Mouse (Mus musculus) midbrain, embryonic 13.5 days (tissue): ENCODE measurements around the gene Rab3b. TPM values are rescaled to one million over a fixed set of nuclear protein-coding genes. Genes with fewer than 3 reads are reported as not detected.
"Not testable (repeated sequence)": the region's sequence is repeated elsewhere in the genome, so short reads cannot be mapped to it uniquely, and the experiment has no call there.

Source experiments
- ATAC-seq: fragments of 200-750 bp; cut with Nextera tagmentation; 2 replicates; pipeline ENCODE4 v1.8.0; 2017; ENCODE audit warnings: mild to moderate bottlenecking, moderate TSS enrichment, moderate library complexity
- H3K27ac ChIP-seq: fragments of 300-500 bp; sonication (generic); 2 replicates; pipeline ENCODE4 v1.5.1; 2015; ENCODE audit warnings: inconsistent platforms, mild to moderate bottlenecking, moderate library complexity
- H3K27me3 ChIP-seq: fragments of 300-500 bp; sonication (generic); 2 replicates; pipeline ENCODE4 v1.6.1; 2015; ENCODE audit warnings: mild to moderate bottlenecking, inconsistent platforms
- H3K36me3 ChIP-seq: fragments of 300-500 bp; sonication (generic); 2 replicates; pipeline ENCODE4 v1.6.1; 2015; ENCODE audit warnings: mild to moderate bottlenecking, inconsistent platforms
- H3K4me1 ChIP-seq: fragments of 300-500 bp; sonication (generic); replicated peaks from 2 replicates; pipeline ENCODE4 v1.6.1; 2015; ENCODE audit warnings: inconsistent platforms
- H3K4me2 ChIP-seq: fragments of 300-500 bp; sonication (generic); replicated peaks from 2 replicates; pipeline ENCODE4 v1.6.1; 2015; ENCODE audit warnings: moderate library complexity, mild to moderate bottlenecking, inconsistent platforms
- H3K4me3 ChIP-seq: fragments of 300-500 bp; sonication (generic); replicated peaks from 2 replicates; pipeline ENCODE4 v1.5.1; 2015; ENCODE audit warnings: mild to moderate bottlenecking, inconsistent platforms
- H3K9ac ChIP-seq: fragments of 300-500 bp; sonication (generic); replicated peaks from 2 replicates; pipeline ENCODE4 v1.6.1; 2015; ENCODE audit warnings: mild to moderate bottlenecking, inconsistent platforms
- H3K9me3 ChIP-seq: fragments of 300-500 bp; sonication (generic); 2 replicates; pipeline ENCODE4 v1.6.1; 2016; ENCODE audit warnings: mild to moderate bottlenecking, inconsistent platforms
- WGBS: fragments of 180-500 bp; shearing (Covaris S2); methylation state at CpG from one replicate; pipeline ENCODE4 v1.1.7; 2015; 5-methylcytosine and 5-hydroxymethylcytosine counted together
- polyA plus RNA-seq: library from polyadenylated mRNA; unstranded; fragments of >200 nt; fragmentation: Nextera tagmentation; extraction: Ambion mirVana; gene quantifications from 2 replicates; pipeline ENCODE4 v1.2.1, GENCODE M21; 2015

Gene Rab3b
- polyA plus RNA-seq, 1 experiment from 2014 or later, result 69.7 TPM

DNA sequence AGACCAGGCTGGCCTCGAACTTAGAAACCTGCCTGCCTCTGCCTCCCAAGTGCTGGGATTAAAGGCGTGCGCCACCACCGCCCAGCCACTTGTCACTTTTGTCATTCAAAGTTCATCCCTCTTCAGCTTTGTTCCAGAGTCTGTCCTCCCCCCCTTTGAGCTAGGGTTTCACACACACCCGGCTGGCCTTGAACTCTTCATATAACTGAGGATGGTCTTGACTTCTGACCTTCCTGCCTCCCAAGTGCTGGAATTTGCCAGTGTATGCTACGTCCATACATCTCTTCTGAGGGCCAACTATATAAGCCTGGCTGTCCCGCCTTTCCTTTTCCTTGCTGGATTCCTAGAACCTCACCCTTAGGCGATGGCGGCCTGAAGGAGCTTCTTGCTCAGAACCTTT is 24.0 kb downstream of the Rab3b start:
- no peak for ATAC-seq
- no peak overlapping the region for H3K9ac ChIP-seq
- H3K4me2 ChIP-seq, result no peak overlapping the region
- no peak overlapping the region for H3K4me3 ChIP-seq
- 92% methylated on average over 9 of the region's 9 CpGs for WGBS
- H3K9me3 ChIP-seq, result no peaks in the 10 kb centered on the region
- no peak overlapping the region for H3K27ac ChIP-seq
- no peaks in the 10 kb centered on the region for H3K36me3 ChIP-seq
- no peaks in the 10 kb centered on the region for H3K27me3 ChIP-seq
- peaks cover 16% of the 10 kb centered on the region for H3K4me1 ChIP-seq

DNA sequence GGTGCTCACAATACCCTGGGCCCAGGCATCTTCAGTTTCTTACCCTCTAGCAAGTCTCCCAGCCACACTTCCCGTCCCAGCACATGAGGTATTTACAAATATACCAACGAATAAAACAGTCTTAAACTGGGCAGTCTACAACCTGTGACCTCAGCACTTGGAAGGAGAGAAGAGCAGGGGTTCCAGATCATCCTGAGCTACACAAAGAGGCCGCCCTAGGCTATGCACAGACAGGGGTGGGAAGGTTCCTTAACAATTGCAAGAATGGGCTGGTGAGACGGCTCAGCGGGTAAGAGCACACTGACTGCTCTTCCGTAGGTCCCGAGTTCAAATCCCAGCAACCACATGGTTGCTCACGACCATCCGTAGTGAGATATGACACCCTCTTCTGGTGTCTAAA is 24.5 kb downstream of the Rab3b start:
- ATAC-seq, result no peak
- no peaks in the 10 kb centered on the region for H3K9me3 ChIP-seq
- H3K4me2 ChIP-seq, result no peak overlapping the region
- H3K27ac ChIP-seq, result no peak overlapping the region
- peaks cover 13% of the 10 kb centered on the region for H3K4me1 ChIP-seq
- 93% methylated on average over 9 of the region's 9 CpGs for WGBS
- H3K27me3 ChIP-seq, result no peaks in the 10 kb centered on the region
- H3K4me3 ChIP-seq, result no peak overlapping the region
- no peaks in the 10 kb centered on the region for H3K36me3 ChIP-seq
- H3K9ac ChIP-seq, result no peak overlapping the region

DNA sequence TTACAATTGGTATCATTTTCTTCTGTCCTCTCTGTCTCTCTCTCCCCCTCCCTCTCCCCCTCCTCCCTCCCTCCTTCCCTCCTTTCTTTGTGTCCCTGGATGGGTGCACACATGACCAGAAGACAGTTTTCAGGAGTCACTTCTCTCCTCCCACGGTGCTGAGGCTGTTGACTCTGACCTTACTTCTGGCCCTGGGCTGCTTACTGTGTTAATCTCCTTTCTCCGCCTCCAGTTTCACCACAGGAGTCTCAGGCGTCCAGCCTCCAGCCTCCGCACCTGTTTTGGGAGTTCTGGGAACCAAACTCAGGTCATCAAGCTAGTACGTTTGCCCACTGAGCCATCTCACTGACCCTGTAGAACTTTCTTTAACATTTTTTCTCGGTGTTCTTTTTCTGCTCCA is 25.2 kb downstream of the Rab3b start:
- Histone ChIP-seq H3K4me1 (peaks cover 11% of the 10 kb centered on the region), H3K9me3 (no peaks in the 10 kb centered on the region), H3K27me3 (no peaks in the 10 kb centered on the region), H3K4me2 (no peak overlapping the region), H3K9ac (no peak overlapping the region), H3K36me3 (no peaks in the 10 kb centered on the region), H3K27ac (no peak overlapping the region), H3K4me3 (no peak overlapping the region)
- WGBS, result 42% methylated on average over 6 of the region's 6 CpGs
- no peak for ATAC-seq

DNA sequence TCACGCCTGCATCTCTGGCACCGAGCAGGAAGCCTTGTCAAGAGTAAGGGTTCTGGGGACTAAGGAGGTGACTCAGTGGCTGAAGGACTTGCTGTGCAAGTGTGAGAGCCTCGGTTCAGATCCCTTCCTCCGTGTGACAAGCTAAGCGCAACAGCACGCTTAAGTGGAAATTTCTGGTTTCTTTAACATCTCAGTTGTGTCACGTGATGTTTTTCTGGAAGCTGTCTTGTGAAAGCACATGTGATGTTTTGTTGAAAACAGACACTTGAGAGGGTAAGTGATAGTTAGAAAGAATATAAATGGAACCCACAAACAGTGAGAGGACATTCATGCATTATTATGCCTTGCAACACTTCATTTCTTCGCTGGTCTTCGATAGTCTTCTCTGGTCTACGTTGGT is 25.9 kb downstream of the Rab3b start:
- Histone ChIP-seq H3K27me3 (no peaks in the 10 kb centered on the region), H3K36me3 (no peaks in the 10 kb centered on the region), H3K4me3 (no peak overlapping the region), H3K4me1 (peaks cover 6% of the 10 kb centered on the region), H3K27ac (no peak overlapping the region), H3K9ac (no peak overlapping the region), H3K9me3 (no peaks in the 10 kb centered on the region), H3K4me2 (no peak overlapping the region)
- 91% methylated on average over 10 of the region's 10 CpGs for WGBS
- no peak for ATAC-seq

DNA sequence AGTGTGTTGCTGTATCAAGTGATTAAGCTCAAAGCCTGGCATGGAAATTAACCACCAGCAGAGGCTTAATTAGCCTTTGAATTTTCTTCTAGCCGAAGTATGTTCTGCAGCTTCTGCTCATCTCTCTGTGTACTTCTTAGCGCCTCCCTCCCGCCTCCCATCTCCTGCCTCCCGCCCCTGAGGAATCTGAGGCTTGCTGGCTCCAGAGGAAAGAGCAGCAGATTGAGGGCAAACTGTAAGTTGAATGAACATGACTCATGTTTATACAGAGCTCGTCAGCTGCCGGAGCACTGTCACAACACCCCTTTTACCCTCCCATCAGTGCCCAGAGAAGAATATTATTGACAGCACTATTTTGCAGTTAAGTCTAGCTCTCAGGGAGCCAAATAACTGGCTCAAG is 27.0 kb downstream of the Rab3b start:
- Histone ChIP-seq H3K4me3 (no peak overlapping the region), H3K4me2 (no peak overlapping the region), H3K27me3 (no peaks in the 10 kb centered on the region), H3K9ac (no peak overlapping the region), H3K9me3 (no peaks in the 10 kb centered on the region), H3K4me1 (peaks cover 6% of the 10 kb centered on the region), H3K36me3 (no peaks in the 10 kb centered on the region), H3K27ac (no peak overlapping the region)
- WGBS, result 34% methylated on average over 6 of the region's 6 CpGs
- ATAC-seq, result no peak

DNA sequence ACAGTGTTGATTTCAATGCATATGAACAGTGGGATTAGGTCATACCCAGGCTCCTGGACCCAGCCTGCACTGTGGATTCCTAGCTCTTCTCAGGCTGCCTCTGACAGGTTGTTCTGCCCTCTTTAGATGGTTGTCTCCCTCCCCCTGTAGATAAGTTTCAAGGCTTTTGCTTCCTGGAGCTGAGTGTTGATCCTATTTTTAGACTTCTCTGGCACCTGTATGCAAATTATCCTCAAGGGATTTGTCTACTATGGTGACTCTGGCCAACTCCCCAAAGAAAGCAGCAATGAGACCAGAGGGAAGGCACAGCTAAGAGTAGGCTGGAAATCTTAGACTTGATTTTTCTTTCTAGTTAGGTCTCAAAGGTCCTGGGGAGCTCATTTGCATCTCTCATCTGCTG is 28.6 kb downstream of the Rab3b start:
- peaks cover 6% of the 10 kb centered on the region for H3K4me1 ChIP-seq
- no peak overlapping the region for H3K4me3 ChIP-seq
- H3K4me2 ChIP-seq, result no peak overlapping the region
- no peaks in the 10 kb centered on the region for H3K9me3 ChIP-seq
- no peak for ATAC-seq
- H3K27ac ChIP-seq, result no peak overlapping the region
- H3K27me3 ChIP-seq, result no peaks in the 10 kb centered on the region
- no peak overlapping the region for H3K9ac ChIP-seq
- no peaks in the 10 kb centered on the region for H3K36me3 ChIP-seq

DNA sequence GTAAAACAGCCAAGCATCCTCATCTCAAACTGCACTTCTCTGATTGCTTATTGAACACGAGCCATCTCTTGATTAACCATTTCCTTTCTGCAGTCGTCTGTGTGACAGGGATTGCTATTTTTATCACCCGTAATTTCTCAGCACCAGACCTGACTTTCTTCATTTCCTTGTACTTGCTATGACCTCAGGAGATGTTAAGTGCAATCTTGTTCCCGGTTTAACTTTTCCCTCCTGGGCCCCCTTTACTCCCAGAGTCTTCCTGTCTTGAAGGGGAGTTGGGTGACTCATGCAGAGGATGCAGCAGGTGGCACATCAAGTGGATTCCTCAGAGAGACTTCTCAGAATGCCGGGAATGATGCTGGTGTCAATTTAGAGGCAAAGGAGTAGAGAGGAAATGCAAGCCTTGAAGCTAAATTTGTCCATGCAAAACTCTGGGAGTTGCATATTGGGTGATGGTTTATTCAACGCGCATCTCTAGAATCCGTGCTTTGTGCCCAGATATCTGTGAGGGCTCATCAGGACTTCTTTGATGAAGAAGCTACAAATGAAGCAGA is 31.1 kb downstream of the Rab3b start:
- Histone ChIP-seq H3K36me3 (no peaks in the 10 kb centered on the region), H3K9ac (no peak overlapping the region), H3K4me2 (no peak overlapping the region), H3K4me1 (peaks cover 6% of the 10 kb centered on the region), H3K4me3 (no peak overlapping the region), H3K27ac (no peak overlapping the region), H3K27me3 (no peaks in the 10 kb centered on the region), H3K9me3 (no peaks in the 10 kb centered on the region)
- 81% methylated on average over 8 of the region's 8 CpGs for WGBS
- ATAC-seq, result no peak

DNA sequence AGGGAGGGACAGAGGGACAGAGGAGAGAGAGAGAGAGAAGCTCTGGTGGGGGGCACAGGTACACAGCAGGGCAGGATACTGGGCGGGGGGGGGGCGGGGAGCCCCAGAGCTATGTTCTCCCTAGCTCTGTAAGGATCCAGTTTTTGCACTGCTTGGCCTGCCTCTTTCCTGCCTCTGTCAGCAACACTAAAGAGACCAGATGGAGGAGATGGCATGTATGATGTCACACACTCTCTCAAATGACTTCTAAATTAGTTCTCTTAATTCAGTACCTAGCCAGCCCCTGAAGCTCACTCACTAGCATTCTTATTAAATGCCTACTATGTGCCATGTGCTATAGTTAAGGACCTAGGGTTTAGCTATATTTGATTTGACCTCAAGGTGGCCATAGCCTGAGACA is 33.0 kb downstream of the Rab3b start:
- Histone ChIP-seq H3K9me3 (no peaks in the 10 kb centered on the region), H3K4me2 (no peak overlapping the region), H3K36me3 (no peaks in the 10 kb centered on the region), H3K4me1 (peaks cover 6% of the 10 kb centered on the region), H3K27me3 (no peaks in the 10 kb centered on the region), H3K9ac (no peak overlapping the region), H3K27ac (no peak overlapping the region), H3K4me3 (no peak overlapping the region)
- no peak for ATAC-seq
- WGBS, result 71% methylated on average over 2 of the region's 2 CpGs

DNA sequence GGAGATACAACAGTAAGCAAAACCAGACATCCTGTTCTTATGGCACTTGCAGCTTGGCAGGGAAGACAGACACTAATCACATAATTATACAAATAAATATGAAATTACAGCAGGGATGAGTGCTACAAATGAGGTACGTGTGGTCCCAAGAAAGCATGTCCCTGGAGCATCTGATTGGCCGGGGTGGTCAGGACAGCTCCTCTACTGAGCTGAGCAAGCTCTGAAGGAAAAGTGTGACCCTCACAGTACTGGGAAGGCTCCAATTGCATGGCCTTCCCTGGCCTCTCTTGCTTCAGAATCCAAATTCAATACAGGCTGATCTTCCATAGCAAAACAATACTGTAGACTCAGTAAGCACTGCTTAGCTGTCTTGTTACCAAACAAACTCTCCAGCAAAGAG is 34.3 kb downstream of the Rab3b start:
- 93% methylated on average over 2 of the region's 2 CpGs for WGBS
- no peak overlapping the region for H3K27ac ChIP-seq
- ATAC-seq, result no peak
- H3K27me3 ChIP-seq, result no peaks in the 10 kb centered on the region
- no peaks in the 10 kb centered on the region for H3K36me3 ChIP-seq
- H3K4me1 ChIP-seq, result no peaks in the 10 kb centered on the region
- H3K4me2 ChIP-seq, result no peak overlapping the region
- no peaks in the 10 kb centered on the region for H3K9me3 ChIP-seq
- H3K9ac ChIP-seq, result no peak overlapping the region
- H3K4me3 ChIP-seq, result no peak overlapping the region

DNA sequence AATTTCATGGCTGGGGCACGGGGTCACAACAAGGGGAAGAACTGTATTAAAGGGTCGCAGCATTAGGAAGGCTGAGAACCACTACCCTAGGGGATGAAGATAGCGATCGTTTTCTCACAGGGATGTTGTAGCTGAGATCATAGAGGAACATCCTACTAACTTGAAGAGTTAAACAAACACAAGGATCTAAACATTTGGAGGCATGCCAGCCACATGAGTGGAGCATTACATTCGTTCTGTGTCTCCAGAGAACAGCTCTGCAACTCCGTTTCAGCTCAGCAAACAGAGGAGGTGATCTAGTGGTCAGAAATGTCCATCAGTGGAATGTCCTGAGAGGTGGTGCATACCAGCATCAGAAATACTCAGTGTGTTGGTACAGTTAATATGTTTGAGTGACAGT is 35.5 kb downstream of the Rab3b start:
- Histone ChIP-seq H3K4me2 (no peak overlapping the region), H3K9ac (no peak overlapping the region), H3K4me1 (no peaks in the 10 kb centered on the region), H3K4me3 (no peak overlapping the region), H3K9me3 (no peaks in the 10 kb centered on the region), H3K36me3 (no peaks in the 10 kb centered on the region), H3K27me3 (no peaks in the 10 kb centered on the region), H3K27ac (no peak overlapping the region)
- 84% methylated on average over 6 of the region's 6 CpGs for WGBS
- ATAC-seq, result no peak

DNA sequence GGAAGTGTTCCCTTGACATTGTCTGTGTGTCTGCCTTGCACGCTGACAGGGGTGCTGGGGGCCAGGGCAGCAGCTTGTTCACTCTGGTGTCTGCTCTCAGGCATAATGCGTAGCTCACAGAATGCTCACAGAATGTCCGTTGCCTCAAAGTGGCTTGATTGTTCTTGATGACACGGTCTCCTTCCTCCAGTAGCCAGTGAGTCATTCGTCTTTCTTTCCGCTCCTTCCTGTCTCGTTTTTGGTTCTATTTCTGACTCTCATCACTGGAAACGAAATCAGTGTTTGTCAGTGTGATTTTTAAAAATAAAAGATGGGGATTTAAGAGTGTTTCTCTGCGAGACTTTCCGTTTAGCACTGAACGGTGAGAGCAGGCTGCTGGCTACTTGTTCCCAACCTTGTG is 36.2 kb downstream of the Rab3b start:
- H3K9me3 ChIP-seq, result no peaks in the 10 kb centered on the region
- H3K36me3 ChIP-seq, result no peaks in the 10 kb centered on the region
- H3K4me1 ChIP-seq, result no peaks in the 10 kb centered on the region
- 79% methylated on average over 11 of the region's 11 CpGs for WGBS
- H3K4me3 ChIP-seq, result no peak overlapping the region
- no peak overlapping the region for H3K9ac ChIP-seq
- H3K27ac ChIP-seq, result no peak overlapping the region
- no peak for ATAC-seq
- no peaks in the 10 kb centered on the region for H3K27me3 ChIP-seq
- no peak overlapping the region for H3K4me2 ChIP-seq

DNA sequence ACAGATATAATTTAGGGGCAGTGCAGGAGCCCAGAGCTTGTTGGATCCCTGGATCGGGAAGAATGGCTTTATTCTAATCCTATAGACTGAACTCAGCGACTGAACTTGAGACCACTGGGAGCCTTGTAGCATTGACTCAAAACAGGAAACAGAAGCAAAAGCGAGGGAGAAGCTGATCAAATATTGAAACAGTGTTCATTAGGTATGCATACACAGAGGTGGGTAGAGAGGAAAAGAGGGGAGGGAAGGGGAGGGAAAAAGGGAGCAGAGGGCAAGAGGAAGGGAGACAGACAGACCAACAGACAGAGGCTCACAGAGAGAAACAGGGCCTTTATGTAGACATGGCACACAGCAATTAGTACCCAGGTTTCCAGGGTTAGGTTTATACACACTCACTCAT is 38.8 kb downstream of the Rab3b start:
- H3K36me3 ChIP-seq, result no peaks in the 10 kb centered on the region
- H3K27ac ChIP-seq, result no peak overlapping the region
- ATAC-seq, result no peak
- no peaks in the 10 kb centered on the region for H3K4me1 ChIP-seq
- no peaks in the 10 kb centered on the region for H3K27me3 ChIP-seq
- H3K9ac ChIP-seq, result no peak overlapping the region
- H3K4me3 ChIP-seq, result no peak overlapping the region
- WGBS, result 63% methylated on average over 3 of the region's 3 CpGs
- no peaks in the 10 kb centered on the region for H3K9me3 ChIP-seq
- H3K4me2 ChIP-seq, result no peak overlapping the region

DNA sequence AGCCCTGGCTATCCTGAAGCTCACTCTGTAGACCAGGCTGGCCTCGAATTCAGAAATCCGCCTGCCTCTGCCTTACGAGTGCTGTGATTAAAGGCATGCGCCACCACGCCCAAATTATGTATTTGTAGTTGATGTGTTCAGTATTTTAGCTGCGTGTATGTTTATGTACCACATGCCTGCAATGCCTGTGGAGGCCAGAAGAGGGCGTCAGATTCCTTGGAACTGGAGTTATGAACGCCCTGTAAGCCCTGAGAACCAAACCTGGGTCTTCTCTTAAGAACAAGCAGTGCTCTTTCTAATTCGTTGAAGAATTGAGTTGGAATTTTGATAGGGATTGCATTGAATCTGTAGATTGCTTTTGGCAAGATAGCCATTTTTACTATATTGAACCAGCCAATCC is 49.1 kb downstream of the Rab3b start:
- 85% methylated on average over 9 of the region's 9 CpGs for WGBS
- not testable (repeated sequence) for H3K4me2 ChIP-seq, H3K27ac ChIP-seq, H3K9me3 ChIP-seq, ATAC-seq, H3K27me3 ChIP-seq, H3K9ac ChIP-seq, H3K4me3 ChIP-seq, H3K4me1 ChIP-seq, H3K36me3 ChIP-seq
